Mouse (Mus musculus) left cerebral cortex, adult 11 months (tissue): ENCODE measurements at regions not wholly inside any gene's neighbourhood (a gene's known extent, or its start where the extent isn't known, plus 50 kb on each side); places are given as distances from the start of the nearest gene placed in this dataset.

Experiments used
- DNase-seq: peaks from one replicate; pipeline ENCODE4 v3.0.0; 2022; ENCODE audit warnings: low spot score

GRCm38 (mm10) chr12:26534229-26535105, 65.5 kb downstream of the Cmpk2 start:
- DNase-seq = no peak

GRCm38 (mm10) chr12:26533641-26534151, 64.7 kb downstream of the Cmpk2 start:
- DNase-seq = no peak

DNA sequence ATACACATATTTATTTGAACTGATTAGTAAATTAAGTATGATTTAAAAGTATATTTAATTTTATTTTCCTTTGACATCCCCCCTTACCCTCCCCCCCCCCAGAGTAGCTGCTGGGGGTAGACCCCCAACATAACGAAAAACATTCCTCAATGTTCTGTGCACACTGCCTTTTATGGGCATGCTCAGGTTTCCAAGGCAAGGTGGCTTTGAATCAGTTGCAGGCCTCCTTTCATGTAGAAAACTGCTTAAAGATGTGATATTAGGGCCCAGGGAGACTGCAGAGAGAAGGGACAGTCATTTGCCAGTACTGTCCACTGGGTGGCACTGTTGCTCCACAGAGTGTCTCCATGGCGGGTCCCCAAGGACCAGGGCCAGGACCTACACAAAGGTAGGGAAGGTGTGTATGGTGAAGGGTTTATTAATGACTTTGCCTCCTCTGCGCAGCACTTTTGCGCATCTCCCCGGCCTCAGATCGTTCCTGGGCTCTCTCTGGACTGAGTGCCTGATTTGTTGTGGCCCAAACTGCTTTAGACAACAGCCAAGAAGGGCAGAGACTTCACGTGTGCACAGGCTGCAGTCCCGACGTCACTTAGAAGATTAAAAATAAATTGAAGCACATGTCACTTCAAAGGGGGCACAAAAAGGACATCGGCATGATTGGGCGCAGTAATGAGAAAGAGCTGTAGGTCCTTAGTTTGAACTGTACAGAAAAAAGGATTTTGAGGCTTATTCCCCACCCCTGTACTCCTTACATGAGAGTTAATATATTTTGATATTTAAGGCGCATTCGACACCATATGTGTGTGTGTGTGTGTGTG, 64.0 kb downstream of the Cmpk2 start:
- peak; percentile 58 for DNase-seq

GRCm38 (mm10) chr12:26532076-26532475, 63.1 kb downstream of the Cmpk2 start:
- DNase-seq = no peak
